Mouse (Mus musculus): Measurements from ENCODE around the gene Hist1h4j. TPM values are rescaled to one million over a fixed set of nuclear protein-coding genes. Genes with fewer than 3 reads are reported as not detected.
"Not testable (repeated sequence)": the region's sequence is repeated elsewhere in the genome, so short reads cannot be mapped to it uniquely, and the experiment has no call there.

Hist1h4j gene
- 2.9 and 3.6 TPM in 2 replicates for polyA plus RNA-seq (2015; fragmentation: Nextera tagmentation; extraction: Ambion mirVana)

DNA sequence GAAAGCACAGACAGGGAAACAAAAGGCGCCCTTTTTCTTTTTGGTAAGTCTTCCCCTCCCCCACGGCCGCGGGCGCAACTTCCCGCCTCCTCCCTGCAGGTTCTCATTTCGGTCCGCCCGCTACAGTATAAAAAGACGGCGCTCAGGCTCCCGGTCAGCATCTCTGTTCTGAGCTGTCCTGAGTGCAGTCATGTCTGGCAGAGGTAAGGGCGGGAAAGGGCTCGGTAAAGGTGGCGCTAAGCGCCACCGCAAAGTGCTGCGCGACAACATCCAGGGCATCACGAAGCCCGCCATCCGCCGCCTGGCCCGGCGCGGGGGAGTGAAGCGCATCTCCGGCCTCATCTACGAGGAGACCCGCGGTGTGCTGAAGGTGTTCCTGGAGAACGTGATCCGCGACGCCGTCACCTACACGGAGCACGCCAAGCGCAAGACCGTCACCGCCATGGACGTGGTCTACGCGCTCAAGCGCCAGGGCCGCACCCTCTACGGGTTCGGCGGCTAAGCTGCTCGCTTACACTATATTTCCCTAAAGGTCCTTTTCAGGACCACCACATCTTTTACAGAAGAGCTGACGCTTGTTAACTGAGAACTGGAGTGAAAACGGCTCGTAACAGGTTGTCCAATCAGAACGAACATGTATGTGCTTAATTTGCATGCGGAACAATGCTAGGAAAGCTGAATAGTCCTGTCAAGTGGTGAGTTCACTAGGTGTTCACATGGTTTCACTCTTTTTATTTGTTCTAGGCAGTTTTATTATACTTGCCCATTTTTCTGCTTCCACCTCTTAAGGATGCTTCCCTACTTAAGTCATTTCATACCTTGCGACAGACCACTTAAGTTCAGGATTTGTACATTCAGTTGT is at the start of gene Hist1h4j:
Gene Hist1h4j (plus strand): TSS at position 159 of the 862 bp plus-strand sequence.
- not testable (repeated sequence) for H3K36me3 ChIP-seq; H3K4me1 ChIP-seq; H3K27me3 ChIP-seq (replicated peaks); H3K9me3 ChIP-seq
- Histone ChIP-seq H3K4me3 (replicated peaks) (peak within 1 kb of the TSS; percentile 55), H3K27ac (peak within 1 kb of the TSS; percentile 96), H3K4me2 (peak within 1 kb of the TSS; percentile 67), H3K9ac (peak within 1 kb of the TSS; percentile 35; the same call in 1 of the 2 replicates)
- peak; percentile 92 for ATAC-seq (ENCODE audit: insufficient read depth, low FRiP score, low read depth)
- WGBS = under 1% methylated on average over 46 of the region's 56 CpGs

DNA sequence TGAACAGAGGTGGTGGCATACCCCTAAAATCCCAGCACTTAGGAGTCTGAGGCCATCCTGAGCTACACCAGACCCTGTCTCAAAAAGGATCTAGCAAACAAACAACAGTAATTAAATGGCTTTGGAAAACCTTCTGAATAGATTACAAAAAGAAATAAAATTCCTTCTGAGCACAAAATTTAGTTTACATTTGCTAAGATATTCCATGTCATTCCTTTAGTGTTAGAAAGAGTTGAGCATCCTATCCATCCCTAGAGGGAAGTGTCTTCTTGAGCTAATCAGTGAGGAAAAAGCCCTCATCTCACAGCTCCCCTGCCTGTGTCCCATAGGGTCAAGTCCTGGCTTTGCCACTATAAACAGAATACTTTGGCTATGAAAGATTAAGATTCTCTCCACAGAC is 37.1 kb upstream of the Hist1h4j start, which contains the start of gene Olfr1359:
Gene Olfr1359 (plus strand): TSS at position 301 of the 400 bp plus-strand sequence.
- H3K4me1 ChIP-seq = no peaks in the 10 kb centered on the region
- H3K9ac ChIP-seq = no peak within 1 kb of the TSS
- ATAC-seq (ENCODE audit: insufficient read depth, low FRiP score, low read depth) = no peak
- no peaks in the 10 kb centered on the region for H3K27me3 ChIP-seq (replicated peaks)
- no peak within 1 kb of the TSS for H3K4me3 ChIP-seq (replicated peaks)
- H3K4me2 ChIP-seq = no peak within 1 kb of the TSS
- no peaks in the 10 kb centered on the region for H3K36me3 ChIP-seq
- H3K27ac ChIP-seq = no peak within 1 kb of the TSS
- H3K9me3 ChIP-seq = no peaks in the 10 kb centered on the region

GRCm38 (mm10) chr13:21706669-21707068 is 28.2 kb upstream of the Hist1h4j start:
- ATAC-seq (ENCODE audit: insufficient read depth, low FRiP score, low read depth) = no peak
- no peaks in the 10 kb centered on the region for H3K9me3 ChIP-seq
- H3K36me3 ChIP-seq = no peaks in the 10 kb centered on the region
- no peak overlapping the region for H3K4me2 ChIP-seq
- no peak overlapping the region for H3K9ac ChIP-seq
- WGBS = 71% methylated on average over 4 of the region's 4 CpGs
- H3K4me1 ChIP-seq = no peaks in the 10 kb centered on the region
- H3K27ac ChIP-seq = no peak overlapping the region
- no peaks in the 10 kb centered on the region for H3K27me3 ChIP-seq (replicated peaks)
- no peak overlapping the region for H3K4me3 ChIP-seq (replicated peaks)

- Histone ChIP-seq H3K4me3 (replicated peaks) (peak overlapping the region; percentile 72), H3K9ac (no peak overlapping the region), H3K9me3 (no peaks in the 10 kb centered on the region), H3K4me2 (peak overlapping the region; percentile 40), H3K27me3 (replicated peaks) (no peaks in the 10 kb centered on the region), H3K36me3 (no peaks in the 10 kb centered on the region), H3K4me1 (peaks cover 4% of the 10 kb centered on the region), H3K27ac (peak overlapping the region; percentile 89)
- whole genome bisulfite sequencing = 0% methylated on average over 32 of the region's 32 CpGs
- peak; percentile 68 for ATAC-seq (ENCODE audit: insufficient read depth, low FRiP score, low read depth)
These were observed 24.7 kb upstream of the Hist1h4j start for GRCm38 (mm10) chr13:21710031-21710711.

DNA sequence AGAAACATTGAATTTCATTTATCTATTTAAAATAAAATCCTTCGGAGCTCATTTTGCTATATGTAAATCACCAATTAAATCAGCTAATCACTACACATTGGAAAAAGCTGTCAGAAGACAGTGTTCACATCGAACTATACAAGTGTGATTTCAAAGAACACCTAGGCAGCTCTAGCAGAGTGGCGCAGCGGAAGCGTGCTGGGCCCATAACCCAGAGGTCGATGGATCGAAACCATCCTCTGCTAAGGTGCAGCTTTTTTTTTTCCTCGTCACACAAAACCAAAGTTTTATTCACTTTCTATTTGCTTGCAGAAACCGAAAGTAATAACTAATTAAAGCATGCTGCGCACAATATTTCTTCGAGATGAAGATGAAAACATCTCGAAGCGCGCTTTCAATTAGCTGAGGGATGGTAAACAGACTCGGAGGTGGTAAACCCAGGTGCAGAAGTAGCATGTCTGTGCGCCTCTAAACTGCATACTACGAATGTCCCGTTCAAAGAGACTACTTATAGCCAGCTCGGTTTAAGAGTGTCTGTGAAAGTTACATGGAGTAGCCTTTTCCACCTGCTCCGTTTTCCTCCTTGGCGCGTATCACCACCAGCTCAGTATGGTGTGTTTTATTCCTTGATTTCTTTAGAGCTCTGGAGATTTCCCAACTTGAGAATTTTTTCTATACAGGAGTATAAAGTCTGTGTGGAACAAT is 23.9 kb upstream of the Hist1h4j start:
- Histone ChIP-seq H3K27me3 (replicated peaks) (no peaks in the 10 kb centered on the region), H3K9me3 (no peaks in the 10 kb centered on the region), H3K4me3 (replicated peaks) (peak overlapping the region; percentile 46), H3K27ac (peak overlapping the region; percentile 57; the same call in 1 of the 2 replicates), H3K36me3 (no peaks in the 10 kb centered on the region), H3K4me2 (peak overlapping the region; percentile 69), H3K9ac (peak overlapping the region; percentile 45), H3K4me1 (peaks cover 8% of the 10 kb centered on the region)
- peak; percentile 78 for ATAC-seq (ENCODE audit: insufficient read depth, low FRiP score, low read depth)
- WGBS = 2% methylated on average over 22 of the region's 22 CpGs

DNA sequence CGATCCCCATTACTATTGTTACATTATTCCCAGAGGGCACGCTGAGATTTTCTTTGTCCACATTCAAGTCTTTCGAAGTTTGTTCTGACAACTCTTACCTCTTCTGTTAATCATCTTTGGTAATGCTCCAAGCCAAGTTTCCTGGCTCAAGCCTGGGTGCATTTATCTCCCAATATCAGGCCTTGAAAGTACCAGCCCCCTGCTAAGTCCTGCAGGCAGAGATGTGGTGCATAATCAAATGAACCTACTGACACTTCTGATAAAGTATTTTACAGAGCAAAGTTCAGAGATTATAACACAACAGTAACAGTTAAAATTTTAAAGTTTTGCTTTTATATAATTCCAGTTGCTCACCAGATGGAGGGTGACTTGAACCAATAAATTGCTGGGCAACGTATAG is 23.2 kb upstream of the Hist1h4j start:
- ATAC-seq (ENCODE audit: insufficient read depth, low FRiP score, low read depth) = no peak
- H3K4me3 ChIP-seq (replicated peaks) = peak overlapping the region; percentile 46

GRCm38 (mm10) chr13:21714725-21715124 is 20.1 kb upstream of the Hist1h4j start:
- no peak for ATAC-seq (ENCODE audit: insufficient read depth, low FRiP score, low read depth)

More for the DNA sequence above, 23.2 kb upstream of the Hist1h4j start:
- Histone ChIP-seq H3K9ac (no peak overlapping the region), H3K4me2 (peak overlapping the region; percentile 69), H3K27me3 (replicated peaks) (no peaks in the 10 kb centered on the region), H3K36me3 (no peaks in the 10 kb centered on the region), H3K9me3 (no peaks in the 10 kb centered on the region), H3K27ac (no peak overlapping the region), H3K4me1 (peaks cover 8% of the 10 kb centered on the region)
- 27% methylated on average over 4 of the region's 4 CpGs for WGBS

DNA sequence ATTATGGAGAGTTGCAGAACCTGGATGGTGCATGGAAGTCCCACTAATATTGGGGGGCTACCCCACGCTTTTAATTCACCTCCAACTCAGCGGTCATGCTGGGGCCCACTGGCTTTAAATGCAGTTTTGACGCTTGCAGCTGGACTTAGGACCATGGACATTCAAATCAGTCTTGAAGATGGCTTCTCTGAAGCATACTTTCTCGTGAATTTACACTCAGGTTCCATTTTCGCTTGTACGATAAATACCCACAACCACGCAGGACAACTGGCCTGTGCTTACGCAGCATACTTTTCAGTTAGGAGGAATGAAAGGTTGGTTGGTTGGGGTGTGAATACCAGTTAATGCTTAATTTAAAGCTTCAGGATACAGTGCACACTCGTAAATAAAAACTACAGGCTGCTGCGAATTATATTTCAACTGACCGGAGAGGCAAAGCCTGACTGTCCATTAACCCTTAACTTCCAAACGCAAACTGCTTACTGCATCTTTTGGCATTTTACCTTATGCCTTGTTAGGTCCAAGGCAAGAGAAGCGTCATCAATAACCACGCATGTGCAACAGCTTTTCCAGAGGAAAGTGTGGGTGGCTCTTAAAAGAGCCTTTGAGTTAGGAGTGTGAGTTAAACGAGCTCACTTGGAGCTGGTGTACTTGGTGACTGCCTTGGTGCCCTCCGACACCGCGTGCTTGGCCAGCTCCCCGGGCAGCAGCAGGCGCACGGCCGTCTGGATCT is 19.6 kb upstream of the Hist1h4j start:
- no peak for ATAC-seq (ENCODE audit: insufficient read depth, low FRiP score, low read depth)
- Histone ChIP-seq H3K4me3 (replicated peaks) (peak overlapping the region; percentile 46), H3K27ac (peak overlapping the region; percentile 92), H3K9me3 (no peaks in the 10 kb centered on the region), H3K4me2 (peak overlapping the region; percentile 69), H3K9ac (peak overlapping the region; percentile 38; the same call in 1 of the 2 replicates), H3K27me3 (replicated peaks) (no peaks in the 10 kb centered on the region), H3K36me3 (no peaks in the 10 kb centered on the region), H3K4me1 (peaks cover 18% of the 10 kb centered on the region)
- under 1% methylated on average over 22 of the region's 22 CpGs for WGBS

More at GRCm38 (mm10) chr13:21714725-21715124, 20.1 kb upstream of the Hist1h4j start:
- Histone ChIP-seq H3K4me2 (peak overlapping the region; percentile 69), H3K9me3 (no peaks in the 10 kb centered on the region), H3K4me1 (peaks cover 18% of the 10 kb centered on the region), H3K27ac (peak overlapping the region; percentile 92), H3K4me3 (replicated peaks) (peak overlapping the region; percentile 46), H3K9ac (0 out of 2 replicates have a peak overlapping the region, but pooled peaks have one; percentile 38), H3K36me3 (no peaks in the 10 kb centered on the region), H3K27me3 (replicated peaks) (no peaks in the 10 kb centered on the region)
- WGBS = under 1% methylated on average over 7 of the region's 7 CpGs

GRCm38 (mm10) chr13:21715864-21716539 is 18.9 kb upstream of the Hist1h4j start, which contains the start of the genes Hist1h2bl and Hist1h2ai:
Gene Hist1h2bl, minus strand, starts transcription at chr13:21716143.
Gene Hist1h2ai, plus strand, starts transcription at chr13:21716422.
- Histone ChIP-seq H3K27ac (peak within 1 kb of the TSS; percentile 96), H3K4me1 (peaks cover 21% of the 10 kb centered on the region), H3K4me3 (replicated peaks) (peak within 1 kb of the TSS; percentile 46), H3K4me2 (peak within 1 kb of the TSS; percentile 69), H3K9ac (peak within 1 kb of the TSS; percentile 50)
- peak; percentile 89 for ATAC-seq (ENCODE audit: insufficient read depth, low FRiP score, low read depth)
- not testable (repeated sequence) for H3K36me3 ChIP-seq; H3K9me3 ChIP-seq; H3K27me3 ChIP-seq (replicated peaks)
- under 1% methylated on average over 36 of the region's 50 CpGs for WGBS

- H3K36me3 ChIP-seq; H3K27me3 ChIP-seq (replicated peaks); H3K9me3 ChIP-seq; ATAC-seq (ENCODE audit: insufficient read depth, low FRiP score, low read depth): not testable (repeated sequence)
- Histone ChIP-seq H3K4me1 (peaks cover 21% of the 10 kb centered on the region), H3K9ac (peak overlapping the region; percentile 50), H3K4me2 (peak overlapping the region; percentile 69), H3K27ac (peak overlapping the region; percentile 96), H3K4me3 (replicated peaks) (peak overlapping the region; percentile 46)
- under 1% methylated on average over 16 of the region's 38 CpGs for WGBS
These were observed 18.1 kb upstream of the Hist1h4j start for GRCm38 (mm10) chr13:21716540-21717391.
